Comparison of ENCODE assay signal across 10 mouse cellular contexts in genomic region chr8:124556658-124557057, GRCm38 (mm10). TPM values are rescaled to one million over a fixed set of nuclear protein-coding genes. Genes with fewer than 3 reads are reported as not detected.
DNase-seq lines count a peak whose midpoint lies in the region; ATAC-seq lines count a peak whose summit lies in the region.
"Had no signal": no experiment of that assay in that cellular context is flagged by ENCODE, and none has a peak within 500 bp of the region (broad histone marks: within the 10 kb centered on the region; RNA-seq: fewer than 3 reads in every experiment).

No protein-coding gene starts in this region.

- H3K4me2 ChIP-seq in lung, embryonic 16.5 days (ENCODE audit: low read depth, low read length): no peak overlapping the region
- H3K4me2 ChIP-seq: midbrain, embryonic 12.5 days had no signal

- no peak overlapping the region for H3K4me3 ChIP-seq in lung, embryonic 16.5 days (ENCODE audit: low read length)
- H3K4me3 ChIP-seq: midbrain, embryonic 12.5 days had no signal

- H3K9me3 ChIP-seq in lung, embryonic 16.5 days (ENCODE audit: control insufficient read depth, low read length): no peaks in the 10 kb centered on the region
- H3K9me3 ChIP-seq: midbrain, embryonic 12.5 days had no signal

- WGBS in lung, embryonic 16.5 days: 45% methylated on average over 13 of the region's 13 CpGs

- intact Hi-C loops in left cerebral cortex, postnatal 14 days (cut with DNase I): no loop called here

- peak overlapping the region; percentile 82 for H3K27ac ChIP-seq in lung, embryonic 16.5 days (ENCODE audit: low read length)

- H3K9ac ChIP-seq in lung, embryonic 16.5 days (ENCODE audit: low read length): no peak overlapping the region
- H3K9ac ChIP-seq: midbrain, embryonic 12.5 days had no signal

- no peak for DNase-seq in lung, postnatal 14 days
- DNase-seq in left cerebral cortex, postnatal 14 days (ENCODE audit: low spot score in 2 of 2): peak; percentile 51 to 79
- peak; percentile 45 for DNase-seq in right cerebral cortex, postnatal 14 days
- no peak for DNase-seq in testis, postnatal 14 days (ENCODE audit: low spot score)
- no peak for DNase-seq in ovary, postnatal 10 days (ENCODE audit: low spot score)

- peak; percentile 19; the same call in 1 of the 2 replicates for ATAC-seq in lung, embryonic 16.5 days (ENCODE audit: low read depth)
- ATAC-seq in frontal cortex, adult (ENCODE audit: low TSS enrichment): peak; percentile 72
- no peak for ATAC-seq in erythroid progenitor cell, adult 5-6 weeks (replicated peaks; ENCODE audit: low FRiP score, poor library complexity, severe bottlenecking)

- no peaks in the 10 kb centered on the region; the same call in none of the 2 replicates for H3K36me3 ChIP-seq in lung, embryonic 16.5 days (ENCODE audit: control insufficient read depth, insufficient read depth, low read length)

- H3K4me1 ChIP-seq in lung, embryonic 16.5 days (replicated peaks; ENCODE audit: control insufficient read depth, insufficient read depth, low read length): peaks cover 22% of the 10 kb centered on the region

- H3K27me3 ChIP-seq in lung, embryonic 16.5 days (ENCODE audit: control insufficient read depth, insufficient read depth, low read depth, low read length): no peaks in the 10 kb centered on the region
- H3K27me3 ChIP-seq: midbrain, embryonic 12.5 days had no signal

RNA-seq across cellular contexts. Expression of gene Agt, which starts 12.8 kb away (rescaled TPM):
- 11.6 and 17.4 TPM in 2 replicates for polyA plus RNA-seq in lung, embryonic 16.5 days (2015; fragmentation: Nextera tagmentation; extraction: Ambion mirVana)
- total RNA-seq in left cerebral cortex, postnatal 14 days (2021): 10 to 100 TPM; 13.3 to 20.7 TPM
- 1.1 and 2.5 TPM in 2 replicates for total RNA-seq in erythroid progenitor cell, adult 5-6 weeks (2015; ENCODE audit: low replicate concordance)
- not detected in 2 replicates for total RNA-seq in erythroid progenitor cell, adult 5-6 weeks (2017; ENCODE audit: low replicate concordance)
- total RNA-seq: hematopoietic stem cell, adult 5-6 weeks had no signal

RNA-seq across cellular contexts. Expression of gene Capn9, which starts 19.3 kb away (rescaled TPM):
- 0.09 and 0.19 TPM in 2 replicates for polyA plus RNA-seq in lung, embryonic 16.5 days (2015; fragmentation: Nextera tagmentation; extraction: Ambion mirVana)
- not detected for total RNA-seq in left cerebral cortex, postnatal 14 days (2021)
- total RNA-seq in erythroid progenitor cell, adult 5-6 weeks (2015; ENCODE audit: low replicate concordance): not detected in 2 replicates
- not detected in 2 replicates for total RNA-seq in erythroid progenitor cell, adult 5-6 weeks (2017; ENCODE audit: low replicate concordance)
- total RNA-seq: hematopoietic stem cell, adult 5-6 weeks had no signal

RNA-seq across cellular contexts. Expression of gene Cog2, which starts 36.1 kb away (rescaled TPM):
- 35.6 and 36.2 TPM in 2 replicates for polyA plus RNA-seq in lung, embryonic 16.5 days (2015; fragmentation: Nextera tagmentation; extraction: Ambion mirVana)
- 10 to 100 TPM; 30.4 to 32.1 TPM for total RNA-seq in left cerebral cortex, postnatal 14 days (2021)
- 6.7 and 9.4 TPM in 2 replicates for total RNA-seq in erythroid progenitor cell, adult 5-6 weeks (2015; ENCODE audit: low replicate concordance)
- total RNA-seq in erythroid progenitor cell, adult 5-6 weeks (2017; ENCODE audit: low replicate concordance): 14.5 and 18.4 TPM in 2 replicates

Comparison
In these comparisons a context has a peak if more than half of its experiments do, and no peak if none do; other contexts are left out.
1. DNase-seq: peak in left cerebral cortex, postnatal 14 days (2 of 2) and right cerebral cortex, postnatal 14 days (single experiment); none in lung, postnatal 14 days (single experiment), testis, postnatal 14 days (single experiment) and ovary, postnatal 10 days (single experiment).
2. RNA of gene Agt, which starts 12.8 kb away (total RNA-seq): 13.3 to 20.7 TPM in left cerebral cortex, postnatal 14 days; 1.1 to 2.5 TPM in erythroid progenitor cell, adult 5-6 weeks; every median in the first group is over 4 times any median in the second.